27 mouse cellular contexts compared by ENCODE assay signal in genomic region chr5:101802358-101803022, GRCm38 (mm10). TPM values are rescaled to one million over a fixed set of nuclear protein-coding genes. Genes with fewer than 3 reads are reported as not detected.
DNase-seq lines count a peak whose midpoint lies in the region; ATAC-seq and TF ChIP-seq lines count a peak whose summit lies in the region.
"Had no signal": no experiment of that assay in that cellular context is flagged by ENCODE, and none has a peak within 500 bp of the region (broad histone marks: within the 10 kb centered on the region; RNA-seq: fewer than 3 reads in every experiment).

No protein-coding gene starts in this region.

- H3K9me3 ChIP-seq in intestine, embryonic 15.5 days: no peaks in the 10 kb centered on the region
- no peaks in the 10 kb centered on the region for H3K9me3 ChIP-seq in heart, embryonic 11.5 days (replicated peaks; ENCODE audit: control insufficient read depth, low read length)
- H3K9me3 ChIP-seq: liver, embryonic 15.5 days; neural tube, embryonic 12.5 days had no signal

- no peak overlapping the region for H3K9ac ChIP-seq in intestine, embryonic 15.5 days
- H3K9ac ChIP-seq in heart, embryonic 11.5 days (ENCODE audit: low read depth, low read length): no peak overlapping the region
- H3K9ac ChIP-seq: forebrain, postnatal 0 days; hindbrain, embryonic 13.5 days; limb, embryonic 12.5 days; liver, embryonic 15.5 days; neural tube, embryonic 12.5 days had no signal

- 51% methylated on average over 9 of the region's 9 CpGs for WGBS in intestine, embryonic 15.5 days
- WGBS in large intestine, adult 2 months: 29% methylated on average over 9 of the region's 9 CpGs
- 34% methylated on average over 9 of the region's 9 CpGs for WGBS in small intestine, adult 2 months
- WGBS in heart, embryonic 11.5 days (ENCODE audit: insufficient replicate concordance): 65% methylated on average over 9 of the region's 9 CpGs

- H3K4me1 ChIP-seq in intestine, embryonic 15.5 days (replicated peaks): no peaks in the 10 kb centered on the region
- H3K4me1 ChIP-seq in small intestine, adult 2 months (ENCODE audit: control insufficient read depth, insufficient read depth, insufficient read length, low read length): peaks cover 30% of the 10 kb centered on the region
- H3K4me1 ChIP-seq in heart, embryonic 11.5 days (ENCODE audit: control insufficient read depth, insufficient read depth, low read length): peaks cover 3% of the 10 kb centered on the region
- H3K4me1 ChIP-seq: hindbrain, embryonic 13.5 days; liver, embryonic 15.5 days; neural tube, embryonic 12.5 days had no signal

- TF ChIP-seq POLR2A in small intestine, adult 2 months (IDR thresholded peaks at IDR 0.05; ENCODE audit: low read depth, low read length): no peak

- H3K4me3 ChIP-seq in intestine, embryonic 15.5 days (replicated peaks): no peak overlapping the region
- H3K4me3 ChIP-seq in small intestine, adult 2 months (ENCODE audit: low read depth, low read length): no peak overlapping the region
- no peak overlapping the region for H3K4me3 ChIP-seq in heart, embryonic 11.5 days (ENCODE audit: low read depth, low read length)
- H3K4me3 ChIP-seq: erythroblast, embryonic 14.5 days; hindbrain, embryonic 13.5 days; left cerebral cortex, adult 2 months; limb, embryonic 12.5 days; liver, embryonic 15.5 days; myocyte; neural tube, embryonic 12.5 days had no signal

- peak; percentile 68 for DNase-seq in large intestine, adult 2 months (ENCODE audit: low read depth, low spot score)
- DNase-seq in lung, postnatal 10 days: peak; percentile 25
- no peak for DNase-seq in Muller cell, postnatal 12 days (ENCODE audit: inconsistent ontology term)
- DNase-seq in urinary bladder, postnatal 36 days (ENCODE audit: low spot score in 2 of 2): no peak
- DNase-seq: adrenal gland, postnatal 25 days; cerebellum, adult 18-20 months; cerebellum, postnatal 14 days; forebrain, postnatal 0 days; heart, postnatal 36 days; kidney, adult 8-10 months; kidney, postnatal 10 days; thymus, adult 18-20 months; thymus, postnatal 4 days had no signal

- no peaks in the 10 kb centered on the region for H3K27me3 ChIP-seq in intestine, embryonic 15.5 days (replicated peaks)
- H3K27me3 ChIP-seq in small intestine, adult 2 months (ENCODE audit: control insufficient read depth, insufficient read depth, low read length): no peaks in the 10 kb centered on the region
- no peaks in the 10 kb centered on the region for H3K27me3 ChIP-seq in heart, embryonic 11.5 days (ENCODE audit: control insufficient read depth, insufficient read depth, low read length)
- H3K27me3 ChIP-seq: hindbrain, embryonic 13.5 days; liver, embryonic 15.5 days; neural tube, embryonic 12.5 days had no signal

- no peak overlapping the region for H3K4me2 ChIP-seq in intestine, embryonic 15.5 days (replicated peaks)
- H3K4me2 ChIP-seq in heart, embryonic 11.5 days: no peak overlapping the region
- H3K4me2 ChIP-seq: hindbrain, embryonic 13.5 days; limb, embryonic 12.5 days; liver, embryonic 15.5 days; midbrain, embryonic 11.5 days; neural tube, embryonic 12.5 days had no signal

- no peaks in the 10 kb centered on the region for H3K36me3 ChIP-seq in intestine, embryonic 15.5 days
- peaks cover 50% of the 10 kb centered on the region for H3K36me3 ChIP-seq in small intestine, adult 2 months (ENCODE audit: control insufficient read depth, insufficient read depth, low read length)
- no peaks in the 10 kb centered on the region for H3K36me3 ChIP-seq in heart, embryonic 11.5 days (ENCODE audit: control insufficient read depth, insufficient read depth, low read length)
- H3K36me3 ChIP-seq: hindbrain, embryonic 13.5 days; limb, embryonic 12.5 days; liver, embryonic 15.5 days; neural tube, embryonic 12.5 days had no signal

- ATAC-seq in intestine, embryonic 15.5 days: peak; percentile 94
- no peak for ATAC-seq in heart, embryonic 11.5 days (replicated peaks; ENCODE audit: insufficient number of reproducible peaks, low FRiP score, low TSS enrichment)
- no peak for ATAC-seq in megakaryocyte progenitor cell, adult 5-6 weeks (replicated peaks; ENCODE audit: poor library complexity)
- ATAC-seq: CD4-positive, CD25-positive, alpha-beta regulatory T cell, adult 4 months; forebrain, postnatal 0 days; midbrain, embryonic 16.5 days had no signal

- H3K27ac ChIP-seq in intestine, embryonic 15.5 days: peak overlapping the region; percentile 77
- H3K27ac ChIP-seq in small intestine, adult 2 months (ENCODE audit: insufficient read depth, low read depth, low read length): peak overlapping the region; percentile 86
- no peak overlapping the region for H3K27ac ChIP-seq in heart, embryonic 11.5 days (ENCODE audit: low read depth, low read length)
- H3K27ac ChIP-seq: hindbrain, embryonic 13.5 days; left cerebral cortex, adult 2 months; limb, embryonic 12.5 days; liver, embryonic 15.5 days; neural tube, embryonic 12.5 days had no signal

- no peak for TF ChIP-seq CTCF in small intestine, adult 2 months (IDR thresholded peaks at IDR 0.05; ENCODE audit: extremely low read depth, insufficient read length, insufficient replicate concordance, low read depth, low read length)

RNA-seq across cellular contexts. Expression of gene Cds1, which starts 37.6 kb away (rescaled TPM):
- 15.9 and 19.2 TPM in 2 replicates for polyA plus RNA-seq in intestine, embryonic 15.5 days (2015; fragmentation: Nextera tagmentation; extraction: Ambion mirVana)
- 146 and 187 TPM in 2 replicates for polyA plus RNA-seq in large intestine, adult 2 months (2012; rRNA removed)
- 39.8 and 112 TPM in 2 replicates for polyA plus RNA-seq in small intestine, adult 2 months (2012; rRNA removed)
- polyA plus RNA-seq in heart, embryonic 11.5 days (2014; fragmentation: Nextera tagmentation; extraction: Ambion mirVana): 0.52 and 0.60 TPM in 2 replicates
- 7.9 and 10.8 TPM in 2 replicates for total RNA-seq in megakaryocyte progenitor cell, adult 5-6 weeks (2015)
- 7.4 and 7.8 TPM in 2 replicates for total RNA-seq in megakaryocyte progenitor cell, adult 5-6 weeks (2017)
- polyA plus RNA-seq: CD4-positive, CD25-positive, alpha-beta regulatory T cell, adult 4 months; erythroblast, embryonic 14.5 days; myocyte had no signal

Comparison
In these comparisons a context has a peak if more than half of its experiments do, and no peak if none do; other contexts are left out.
1. DNase-seq: peak in large intestine, adult 2 months (single experiment) and lung, postnatal 10 days (single experiment); none in Muller cell, postnatal 12 days (single experiment) and urinary bladder, postnatal 36 days (0 of 2).
2. RNA of gene Cds1, which starts 37.6 kb away (polyA plus RNA-seq): 146 to 187 TPM in large intestine, adult 2 months, 39.8 to 112 TPM in small intestine, adult 2 months and 15.9 to 19.2 TPM in intestine, embryonic 15.5 days; 0.52 to 0.60 TPM in heart, embryonic 11.5 days; every median in the first group is over 10 times any median in the second.